Mouse (Mus musculus) midbrain, embryonic 13.5 days (tissue): ENCODE measurements at regions not wholly inside any gene's neighbourhood (a gene's known extent, or its start where the extent isn't known, plus 50 kb on each side); places are given as distances from the start of the nearest gene placed in this dataset.
A peak's percentile ranks its signal among the peaks of the same experiment; 100 is the strongest.

Experiments
- ATAC-seq: fragments of 200-750 bp; cut with Nextera tagmentation; 2 replicates; pipeline ENCODE4 v1.8.0; 2017; ENCODE audit warnings: mild to moderate bottlenecking, moderate TSS enrichment, moderate library complexity
- H3K27ac ChIP-seq: fragments of 300-500 bp; sonication (generic); 2 replicates; pipeline ENCODE4 v1.5.1; 2015; ENCODE audit warnings: inconsistent platforms, mild to moderate bottlenecking, moderate library complexity
- H3K27me3 ChIP-seq: fragments of 300-500 bp; sonication (generic); 2 replicates; pipeline ENCODE4 v1.6.1; 2015; ENCODE audit warnings: mild to moderate bottlenecking, inconsistent platforms
- H3K36me3 ChIP-seq: fragments of 300-500 bp; sonication (generic); 2 replicates; pipeline ENCODE4 v1.6.1; 2015; ENCODE audit warnings: mild to moderate bottlenecking, inconsistent platforms
- H3K4me1 ChIP-seq: fragments of 300-500 bp; sonication (generic); replicated peaks from 2 replicates; pipeline ENCODE4 v1.6.1; 2015; ENCODE audit warnings: inconsistent platforms
- H3K4me2 ChIP-seq: fragments of 300-500 bp; sonication (generic); replicated peaks from 2 replicates; pipeline ENCODE4 v1.6.1; 2015; ENCODE audit warnings: moderate library complexity, mild to moderate bottlenecking, inconsistent platforms
- H3K4me3 ChIP-seq: fragments of 300-500 bp; sonication (generic); replicated peaks from 2 replicates; pipeline ENCODE4 v1.5.1; 2015; ENCODE audit warnings: mild to moderate bottlenecking, inconsistent platforms
- H3K9ac ChIP-seq: fragments of 300-500 bp; sonication (generic); replicated peaks from 2 replicates; pipeline ENCODE4 v1.6.1; 2015; ENCODE audit warnings: mild to moderate bottlenecking, inconsistent platforms
- H3K9me3 ChIP-seq: fragments of 300-500 bp; sonication (generic); 2 replicates; pipeline ENCODE4 v1.6.1; 2016; ENCODE audit warnings: mild to moderate bottlenecking, inconsistent platforms
- WGBS: fragments of 180-500 bp; shearing (Covaris S2); methylation state at CpG from one replicate; pipeline ENCODE4 v1.1.7; 2015; 5-methylcytosine and 5-hydroxymethylcytosine counted together

DNA sequence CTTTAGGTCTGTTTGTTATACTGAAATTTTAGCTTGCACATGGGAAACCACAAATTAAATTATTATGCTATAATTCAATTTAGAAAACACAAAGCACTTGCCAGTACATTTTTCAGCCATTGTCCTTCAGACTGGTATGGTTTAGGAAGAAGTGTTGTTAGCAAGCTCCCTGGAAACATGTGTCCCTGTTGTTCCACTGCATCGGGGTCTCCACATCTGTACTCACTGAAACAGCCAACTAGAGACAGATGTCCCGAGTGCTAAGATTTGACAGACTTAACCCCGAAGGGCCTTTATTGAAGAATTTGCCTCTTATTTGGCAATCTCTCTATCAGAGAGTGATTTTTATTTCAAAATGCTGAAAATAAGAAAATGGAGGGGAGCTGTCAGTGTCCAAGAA is 362.6 kb downstream of the Rfpl4b start:
- no peak for ATAC-seq
- Histone ChIP-seq H3K27me3 (no peaks in the 10 kb centered on the region), H3K4me3 (no peak overlapping the region), H3K4me2 (no peak overlapping the region), H3K36me3 (no peaks in the 10 kb centered on the region), H3K27ac (no peak overlapping the region), H3K4me1 (no peaks in the 10 kb centered on the region), H3K9ac (no peak overlapping the region), H3K9me3 (no peaks in the 10 kb centered on the region)
- WGBS: 72% methylated on average over 3 of the region's 3 CpGs

DNA sequence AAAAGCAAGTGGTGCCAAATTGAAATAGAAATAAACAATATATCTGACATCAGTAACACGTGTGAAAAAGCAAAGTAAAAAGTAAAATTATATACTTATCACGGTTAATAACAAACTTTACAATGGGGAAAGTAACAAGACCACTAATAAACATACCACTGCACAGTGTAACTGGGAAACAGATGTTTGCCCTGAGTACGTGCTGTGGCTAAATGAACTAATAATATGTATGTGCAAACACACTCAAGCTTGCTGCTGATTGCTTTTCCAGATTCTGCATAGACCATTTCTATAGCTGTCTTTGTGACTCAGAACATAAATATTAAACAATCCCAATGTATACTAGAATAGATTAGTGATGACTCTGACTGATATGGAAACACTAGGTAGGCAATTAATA is 363.2 kb downstream of the Rfpl4b start:
- no peak for ATAC-seq
- 82% methylated on average over 3 of the region's 3 CpGs for WGBS
- Histone ChIP-seq H3K9me3 (no peaks in the 10 kb centered on the region), H3K27me3 (no peaks in the 10 kb centered on the region), H3K4me3 (no peak overlapping the region), H3K27ac (no peak overlapping the region), H3K4me1 (no peaks in the 10 kb centered on the region), H3K36me3 (no peaks in the 10 kb centered on the region), H3K9ac (no peak overlapping the region), H3K4me2 (no peak overlapping the region)

DNA sequence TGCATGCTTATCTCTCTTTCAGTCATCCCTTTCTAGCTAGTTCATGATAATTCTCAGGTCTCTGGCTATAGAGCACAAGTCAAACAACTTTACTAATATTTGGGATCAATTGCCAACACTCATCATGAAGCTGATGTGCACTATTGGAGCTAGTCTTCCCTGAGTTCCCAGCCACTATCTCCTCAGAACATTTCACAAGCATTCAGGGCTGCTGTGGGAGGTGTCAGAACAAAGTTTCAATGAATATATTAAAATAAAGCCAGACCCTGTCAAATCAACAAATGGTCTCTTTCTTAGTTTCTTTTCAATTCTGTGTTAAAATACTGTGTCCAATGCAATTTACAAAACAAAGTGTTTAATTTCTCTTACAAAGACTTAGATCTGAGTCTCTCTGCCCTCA is 364.8 kb downstream of the Rfpl4b start:
- no peak for ATAC-seq

DNA sequence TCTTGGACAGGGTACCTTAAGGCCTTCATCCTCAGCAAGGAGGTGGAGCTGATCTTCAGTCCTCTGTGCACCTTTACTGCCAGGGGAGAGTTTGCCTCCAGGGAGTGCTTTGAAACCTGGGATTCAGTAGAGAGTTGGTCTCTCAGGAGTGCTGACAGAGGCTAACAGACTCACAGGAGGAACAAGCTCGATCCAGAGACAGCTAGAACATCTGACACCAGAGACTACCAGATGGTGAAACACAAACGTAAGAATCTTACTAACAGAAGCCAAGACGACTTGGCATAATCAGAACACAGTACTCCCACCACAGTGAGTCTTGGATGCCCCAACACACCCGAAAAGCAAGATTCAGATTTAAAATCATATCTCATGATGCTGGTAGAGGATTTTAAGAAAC is 372.3 kb downstream of the Rfpl4b start:
- no peak for ATAC-seq
- no peak overlapping the region for H3K4me2 ChIP-seq
- H3K36me3 ChIP-seq: no peaks in the 10 kb centered on the region
- WGBS: 91% methylated on average over 4 of the region's 4 CpGs
- H3K27me3 ChIP-seq: no peaks in the 10 kb centered on the region
- H3K4me3 ChIP-seq: no peak overlapping the region
- H3K4me1 ChIP-seq: no peaks in the 10 kb centered on the region
- no peak overlapping the region for H3K9ac ChIP-seq
- no peaks in the 10 kb centered on the region for H3K9me3 ChIP-seq
- no peak overlapping the region for H3K27ac ChIP-seq

More for the DNA sequence above, 364.8 kb downstream of the Rfpl4b start:
- no peak overlapping the region for H3K4me2 ChIP-seq
- H3K4me1 ChIP-seq: no peaks in the 10 kb centered on the region
- no peaks in the 10 kb centered on the region for H3K36me3 ChIP-seq
- no peaks in the 10 kb centered on the region for H3K9me3 ChIP-seq
- H3K4me3 ChIP-seq: no peak overlapping the region
- no peaks in the 10 kb centered on the region for H3K27me3 ChIP-seq
- no peak overlapping the region for H3K27ac ChIP-seq
- H3K9ac ChIP-seq: no peak overlapping the region

DNA sequence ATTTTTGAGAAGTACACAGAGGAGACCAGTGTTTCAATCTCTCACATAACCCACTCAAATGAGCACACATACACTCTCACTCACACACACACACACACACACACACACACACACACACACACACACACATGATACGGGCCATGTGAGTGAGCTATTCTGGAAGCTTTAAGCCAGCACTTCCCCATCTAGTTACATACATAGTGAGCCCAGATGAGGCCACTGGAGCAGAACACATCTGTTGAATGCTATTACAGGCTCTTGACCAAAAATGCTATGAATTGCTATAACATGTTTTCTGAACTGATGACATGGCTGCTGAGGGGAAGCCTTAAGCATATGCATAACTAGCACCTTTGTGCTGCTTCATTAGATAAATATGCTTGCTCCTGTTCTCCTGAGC is 373.9 kb downstream of the Rfpl4b start:
- no peaks in the 10 kb centered on the region for H3K4me1 ChIP-seq
- no peak for ATAC-seq
- H3K9ac ChIP-seq: no peak overlapping the region
- no peak overlapping the region for H3K27ac ChIP-seq
- H3K4me3 ChIP-seq: no peak overlapping the region
- no peaks in the 10 kb centered on the region for H3K27me3 ChIP-seq
- 94% methylated on average over 1 of the region's 1 CpGs for WGBS
- H3K9me3 ChIP-seq: no peaks in the 10 kb centered on the region
- no peak overlapping the region for H3K4me2 ChIP-seq
- H3K36me3 ChIP-seq: no peaks in the 10 kb centered on the region

DNA sequence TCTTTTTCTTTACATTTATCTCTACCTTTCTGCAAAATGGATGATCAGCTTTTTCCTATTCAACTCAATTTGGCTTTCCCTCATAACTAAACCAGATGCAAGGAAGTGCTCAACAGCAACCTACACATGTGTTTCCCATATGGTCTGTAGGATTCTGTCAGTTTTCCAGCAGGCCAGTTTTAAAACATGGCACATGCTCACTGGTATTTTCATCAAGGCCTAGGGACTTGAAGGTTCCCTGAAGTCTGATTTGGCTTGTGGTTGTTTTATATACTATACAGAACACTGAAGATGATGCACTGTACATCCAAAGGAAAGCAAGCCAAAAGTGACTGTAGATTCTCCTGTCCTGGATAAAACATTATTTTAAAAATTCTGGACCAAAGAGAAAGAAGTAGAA is 374.3 kb downstream of the Rfpl4b start:
- no peak overlapping the region for H3K9ac ChIP-seq
- no peak for ATAC-seq
- H3K4me3 ChIP-seq: no peak overlapping the region
- H3K4me1 ChIP-seq: no peaks in the 10 kb centered on the region
- no peak overlapping the region for H3K4me2 ChIP-seq
- H3K36me3 ChIP-seq: no peaks in the 10 kb centered on the region
- H3K27me3 ChIP-seq: no peaks in the 10 kb centered on the region
- no peak overlapping the region for H3K27ac ChIP-seq
- H3K9me3 ChIP-seq: no peaks in the 10 kb centered on the region

DNA sequence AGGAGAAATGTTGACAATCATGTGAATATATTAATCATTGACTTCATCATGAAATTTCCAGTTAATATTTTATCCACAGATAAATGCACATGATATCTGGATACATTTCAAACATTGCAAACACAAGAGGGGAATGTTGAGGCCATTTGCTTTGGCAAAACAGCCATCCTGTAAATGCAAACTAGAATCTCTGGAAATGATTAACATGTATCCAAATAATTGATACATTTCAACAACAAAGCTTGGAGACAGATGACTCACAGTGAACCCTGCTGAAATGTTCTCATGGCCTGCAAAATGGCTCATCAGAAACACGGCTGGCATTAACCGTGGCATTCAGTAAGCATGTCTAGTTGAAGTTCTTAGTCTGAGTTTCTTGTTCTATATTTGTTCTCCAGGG is 382.3 kb downstream of the Rfpl4b start:
- Histone ChIP-seq H3K36me3 (no peaks in the 10 kb centered on the region), H3K27me3 (no peaks in the 10 kb centered on the region), H3K27ac (no peak overlapping the region), H3K4me1 (no peaks in the 10 kb centered on the region), H3K9me3 (no peaks in the 10 kb centered on the region), H3K9ac (no peak overlapping the region), H3K4me2 (no peak overlapping the region), H3K4me3 (no peak overlapping the region)
- no peak for ATAC-seq
- WGBS: 95% methylated on average over 2 of the region's 2 CpGs

DNA sequence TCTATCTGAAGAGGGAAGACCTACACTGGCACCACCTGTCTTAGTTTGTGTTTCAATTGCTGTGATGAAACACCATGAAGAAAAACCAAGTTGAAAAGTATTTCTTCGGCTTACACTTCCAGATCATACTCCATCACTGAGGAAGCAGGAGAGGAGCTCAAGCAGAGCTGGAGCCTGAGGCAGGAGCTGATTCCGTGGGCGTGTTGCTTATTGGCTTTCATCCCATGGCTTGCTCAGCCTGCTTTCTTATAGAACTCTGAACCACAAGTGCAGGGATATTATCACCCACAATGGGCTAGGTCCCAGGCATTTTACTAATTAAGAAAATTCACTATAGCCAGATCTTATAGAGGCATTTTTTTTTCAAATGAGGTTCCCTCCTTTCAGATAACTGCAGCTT is 384.7 kb downstream of the Rfpl4b start:
- Histone ChIP-seq H3K27me3 (no peaks in the 10 kb centered on the region), H3K4me1 (no peaks in the 10 kb centered on the region), H3K9ac (no peak overlapping the region), H3K9me3 (no peaks in the 10 kb centered on the region), H3K4me3 (no peak overlapping the region), H3K27ac (no peak overlapping the region), H3K36me3 (no peaks in the 10 kb centered on the region), H3K4me2 (no peak overlapping the region)
- 93% methylated on average over 3 of the region's 3 CpGs for whole genome bisulfite sequencing
- no peak for ATAC-seq

DNA sequence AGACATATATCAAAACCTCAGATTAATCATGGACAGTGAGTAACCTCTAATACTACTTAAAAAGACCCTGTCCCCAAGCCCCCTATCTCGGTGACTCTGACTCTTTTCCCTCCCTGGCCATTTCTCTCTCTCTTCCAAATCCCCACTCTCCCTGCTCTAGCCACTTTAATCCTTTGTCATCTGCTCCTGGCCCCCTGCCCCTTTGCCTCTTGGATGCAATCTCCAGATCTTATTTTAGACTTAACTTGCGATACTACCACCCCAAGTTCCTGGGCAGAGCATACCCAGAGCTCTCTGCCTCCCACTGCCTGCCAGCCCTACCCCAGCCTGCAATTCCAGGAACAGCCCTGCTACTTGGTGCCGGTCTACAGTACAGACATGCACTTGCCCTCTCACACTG is 400.0 kb downstream of the Rfpl4b start:
- Histone ChIP-seq H3K27ac (no peak overlapping the region), H3K4me3 (no peak overlapping the region), H3K9me3 (no peaks in the 10 kb centered on the region), H3K9ac (no peak overlapping the region), H3K36me3 (no peaks in the 10 kb centered on the region), H3K4me2 (no peak overlapping the region), H3K27me3 (no peaks in the 10 kb centered on the region), H3K4me1 (no peaks in the 10 kb centered on the region)
- ATAC-seq: no peak
- WGBS: 72% methylated on average over 3 of the region's 3 CpGs

DNA sequence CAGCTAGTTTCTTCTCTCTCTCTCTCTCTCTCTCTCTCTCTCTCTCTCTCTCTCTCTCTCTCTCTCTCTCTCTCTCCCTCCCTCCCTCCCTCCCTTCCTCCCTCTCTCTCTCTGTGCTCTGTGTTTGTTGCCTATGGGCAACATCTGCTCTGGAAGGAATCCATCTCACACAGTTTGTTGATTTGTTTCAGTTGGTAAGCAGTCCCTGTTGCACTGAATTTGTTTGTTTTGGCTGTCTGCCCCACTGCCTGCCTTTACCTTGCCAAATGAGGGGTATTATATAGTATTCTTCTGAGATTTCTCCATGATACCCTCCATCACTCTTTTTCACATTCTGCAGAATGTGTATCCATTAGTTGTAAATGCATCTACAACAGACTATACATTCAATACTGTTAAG is 401.8 kb downstream of the Rfpl4b start:
- no peak for ATAC-seq
- Histone ChIP-seq H3K4me2 (no peak overlapping the region), H3K9me3 (no peaks in the 10 kb centered on the region), H3K9ac (no peak overlapping the region), H3K27ac (no peak overlapping the region), H3K4me3 (no peak overlapping the region), H3K4me1 (no peaks in the 10 kb centered on the region), H3K36me3 (no peaks in the 10 kb centered on the region), H3K27me3 (no peaks in the 10 kb centered on the region)

DNA sequence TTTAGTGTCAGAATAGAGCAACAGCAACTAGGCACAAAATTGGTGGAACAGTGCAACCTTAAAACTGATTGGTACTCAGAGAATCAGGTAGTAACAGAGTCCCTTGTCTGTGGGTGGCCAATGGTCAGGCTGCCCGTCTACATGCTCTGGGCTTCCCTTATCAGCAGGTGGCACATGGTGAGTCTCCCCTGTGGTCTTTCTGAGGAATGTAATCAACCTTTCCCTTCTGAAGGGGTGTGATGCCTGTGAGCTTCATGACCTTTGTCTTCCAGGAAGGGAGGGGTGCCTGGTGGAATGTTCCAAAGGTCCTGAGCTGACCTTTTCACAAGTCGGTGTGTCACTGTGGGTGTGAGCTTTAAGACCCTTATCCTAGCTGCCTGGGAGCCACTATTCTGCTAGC is 438.4 kb downstream of the Rfpl4b start:
- no peak overlapping the region for H3K9ac ChIP-seq
- no peak overlapping the region for H3K27ac ChIP-seq
- 71% methylated on average over 2 of the region's 2 CpGs for WGBS
- no peaks in the 10 kb centered on the region for H3K4me1 ChIP-seq
- no peak overlapping the region for H3K4me2 ChIP-seq
- ATAC-seq: no peak
- no peaks in the 10 kb centered on the region for H3K27me3 ChIP-seq
- H3K9me3 ChIP-seq: no peaks in the 10 kb centered on the region
- H3K36me3 ChIP-seq: no peaks in the 10 kb centered on the region
- no peak overlapping the region for H3K4me3 ChIP-seq

DNA sequence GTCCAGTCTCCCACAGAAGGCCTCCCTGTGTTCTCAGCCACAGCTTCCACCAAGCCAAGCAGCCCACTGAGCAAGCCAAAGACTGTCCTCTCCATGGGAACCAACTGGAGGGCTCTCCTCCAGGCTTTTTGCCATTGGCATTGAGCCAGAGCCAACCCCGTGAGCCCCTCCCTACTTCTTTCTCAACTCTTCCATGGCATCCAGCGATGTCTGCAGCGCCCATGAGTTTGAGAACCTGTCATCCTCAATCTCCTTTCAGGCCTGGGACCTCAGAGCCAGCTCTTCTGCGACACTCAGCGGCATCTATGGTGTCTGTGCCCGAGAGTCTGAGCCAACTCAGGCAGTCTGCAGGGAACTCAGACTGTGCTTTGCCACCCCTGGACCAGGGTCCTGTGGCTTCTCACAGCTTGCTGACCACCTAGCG is 439.7 kb downstream of the Rfpl4b start:
- no peak overlapping the region for H3K4me2 ChIP-seq
- ATAC-seq: peak; percentile 30; the same call in 1 of the 2 replicates
- no peaks in the 10 kb centered on the region for H3K27me3 ChIP-seq
- 90% methylated on average over 7 of the region's 7 CpGs for WGBS
- no peaks in the 10 kb centered on the region for H3K9me3 ChIP-seq
- 0 out of 2 replicates have a peak, but pooled peaks cover 2% of the 10 kb centered on the region for H3K4me1 ChIP-seq
- H3K4me3 ChIP-seq: no peak overlapping the region
- no peak overlapping the region for H3K9ac ChIP-seq
- no peak overlapping the region for H3K27ac ChIP-seq
- H3K36me3 ChIP-seq: no peaks in the 10 kb centered on the region

DNA sequence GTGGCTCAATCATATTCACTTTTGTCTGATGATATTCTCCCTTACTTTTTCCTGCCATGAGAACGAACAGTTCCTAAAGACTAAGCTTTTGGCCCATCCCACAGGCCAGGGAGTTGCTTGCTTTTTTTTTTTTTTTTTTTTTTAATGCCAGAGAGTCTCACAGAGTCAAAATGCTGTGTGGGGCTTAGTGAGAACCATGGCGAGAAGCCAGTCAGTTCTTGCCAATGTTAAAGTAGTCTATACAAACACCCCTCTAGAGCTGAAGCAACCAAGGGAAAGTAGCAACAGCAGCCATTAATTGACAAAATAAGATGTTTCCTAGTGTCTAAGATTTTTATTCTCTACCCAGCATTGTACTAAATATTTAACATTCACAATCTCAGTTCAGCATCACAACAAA is 441.2 kb downstream of the Rfpl4b start:
- Histone ChIP-seq H3K9ac (no peak overlapping the region), H3K9me3 (no peaks in the 10 kb centered on the region), H3K36me3 (no peaks in the 10 kb centered on the region), H3K27ac (no peak overlapping the region), H3K4me3 (no peak overlapping the region), H3K4me2 (no peak overlapping the region), H3K27me3 (no peaks in the 10 kb centered on the region), H3K4me1 (0 out of 2 replicates have a peak, but pooled peaks cover 2% of the 10 kb centered on the region)
- ATAC-seq: no peak
- WGBS: 81% methylated on average over 2 of the region's 2 CpGs
